Mouse (Mus musculus) heart, postnatal 0 days (tissue): ENCODE measurements at regions not wholly inside any gene's neighbourhood (a gene's known extent, or its start where the extent isn't known, plus 50 kb on each side); places are given as distances from the start of the nearest gene placed in this dataset.

ENCODE experiments used
- ATAC-seq: fragments of 200-750 bp; cut with Nextera tagmentation; 2 replicates; pipeline ENCODE4 v1.8.0; 2017; ENCODE audit warnings: low read depth, moderate number of reproducible peaks, moderate library complexity; ENCODE audit not compliant: insufficient read depth
- DNase-seq: peaks from one replicate; pipeline ENCODE4 v3.0.0-alpha.2; 2016; ENCODE audit warnings: low spot score
- H3K27ac ChIP-seq: fragments of 300-500 bp; sonication (generic); 2 replicates; pipeline ENCODE4 v1.5.1; 2014; ENCODE audit warnings: low read depth, mild to moderate bottlenecking
- H3K27me3 ChIP-seq: fragments of 300-500 bp; sonication (generic); 2 replicates; pipeline ENCODE4 v1.6.1; 2014; ENCODE audit warnings: low read length, mixed read lengths; ENCODE audit not compliant: control insufficient read depth, insufficient read depth
- H3K36me3 ChIP-seq: fragments of 300-500 bp; sonication (generic); replicated peaks from 2 replicates; pipeline ENCODE4 v1.6.1; 2014; ENCODE audit warnings: low read length, mixed read lengths; ENCODE audit not compliant: control insufficient read depth, insufficient read depth
- H3K4me1 ChIP-seq: fragments of 300-500 bp; sonication (generic); 2 replicates; pipeline ENCODE4 v1.6.1; 2014; ENCODE audit warnings: antibody characterized with exemption; ENCODE audit not compliant: control insufficient read depth, insufficient read depth
- H3K4me2 ChIP-seq: fragments of 300-500 bp; sonication (generic); 2 replicates; pipeline ENCODE4 v1.6.1; 2014; ENCODE audit warnings: low read depth, mild to moderate bottlenecking, low read length, moderate library complexity
- H3K4me3 ChIP-seq: fragments of 300-500 bp; sonication (generic); 2 replicates; pipeline ENCODE4 v1.5.1; 2014; ENCODE audit warnings: low read depth, low read length
- H3K9ac ChIP-seq: fragments of 300-500 bp; sonication (generic); replicated peaks from 2 replicates; pipeline ENCODE4 v1.6.1; 2014; ENCODE audit warnings: low read depth, low read length, mixed read lengths
- H3K9me3 ChIP-seq: fragments of 300-500 bp; sonication (generic); replicated peaks from 2 replicates; pipeline ENCODE4 v1.6.1; 2016; ENCODE audit warnings: low read length; ENCODE audit not compliant: control insufficient read depth
- CTCF ChIP-seq: IDR thresholded peaks from 2 replicates; pipeline ENCODE4 v1.5.1; 2016; ENCODE audit warnings: antibody characterized with exemption, control low read depth, low read depth
- EP300 ChIP-seq: IDR thresholded peaks from 2 replicates; pipeline ENCODE4 v1.6.1; 2016; ENCODE audit warnings: antibody characterized with exemption, low read depth
- WGBS: fragments of 180-500 bp; shearing (Covaris S2); extraction: QIAGEN DNeasy Blood & Tissue Kit; methylation state at CpG from one replicate; pipeline ENCODE4 v1.1.7; 2014; 5-methylcytosine and 5-hydroxymethylcytosine counted together

DNA sequence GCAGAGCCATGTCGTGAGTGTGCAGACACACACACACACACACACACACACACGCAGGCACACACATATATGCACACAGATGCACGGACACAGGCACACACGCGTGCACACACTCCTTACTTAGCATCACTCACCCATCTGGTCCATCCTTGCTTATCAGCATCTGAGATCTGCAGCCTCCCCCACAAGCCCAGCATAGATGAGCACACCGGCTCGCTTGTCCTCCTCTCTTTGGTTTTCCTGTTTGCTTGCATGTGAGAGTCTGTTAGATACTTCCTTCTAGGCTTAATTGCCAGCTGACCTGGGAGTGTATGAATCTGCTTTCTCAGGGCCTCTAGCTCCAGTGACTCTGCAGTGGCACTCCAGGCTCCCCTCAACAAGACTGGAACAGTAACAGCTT, 137.8 kb downstream of the Kdr start:
- Histone ChIP-seq H3K27me3 (no peaks in the 10 kb centered on the region), H3K4me1 (no peaks in the 10 kb centered on the region), H3K4me2 (no peak overlapping the region), H3K4me3 (no peak overlapping the region), H3K36me3 (no peaks in the 10 kb centered on the region), H3K27ac (no peak overlapping the region), H3K9ac (no peak overlapping the region), H3K9me3 (no peaks in the 10 kb centered on the region)
- TF ChIP-seq CTCF (no peak), EP300 (no peak)
- no peak for DNase-seq
- no peak for ATAC-seq
- WGBS, result 63% methylated on average over 7 of the region's 7 CpGs

DNA sequence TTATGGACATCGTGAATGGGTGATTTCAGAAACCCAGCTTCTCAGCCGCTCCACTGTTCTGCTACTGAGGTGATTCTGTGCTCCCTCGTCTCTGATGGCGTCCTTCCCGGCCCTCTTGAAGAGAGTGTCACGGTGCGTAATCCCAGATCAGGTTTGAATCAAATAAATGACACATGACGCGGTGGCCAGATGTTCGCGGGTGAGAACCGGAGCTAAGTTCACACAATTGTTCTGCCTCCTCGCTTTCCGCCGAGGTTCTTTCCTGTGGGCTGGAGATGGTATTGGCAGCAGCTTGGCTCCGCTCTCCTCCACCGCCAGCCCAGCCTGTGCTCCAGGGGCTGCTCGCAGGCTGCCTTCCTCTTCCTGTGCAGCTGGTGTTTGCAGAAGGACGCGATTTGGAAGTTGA, 142.7 kb downstream of the Kdr start:
- Histone ChIP-seq H3K27me3 (no peaks in the 10 kb centered on the region), H3K36me3 (no peaks in the 10 kb centered on the region), H3K9ac (no peak overlapping the region), H3K9me3 (no peaks in the 10 kb centered on the region), H3K4me2 (peak overlapping the region; percentile 45), H3K27ac (peak overlapping the region; percentile 72), H3K4me3 (peak overlapping the region; percentile 23), H3K4me1 (no peaks in the 10 kb centered on the region; the same call in 1 of the 2 replicates)
- ATAC-seq (peak; percentile 83), DNase-seq (peak; percentile 50)
- 37% methylated on average over 20 of the region's 20 CpGs for WGBS
- TF ChIP-seq CTCF (no peak), EP300 (peak; percentile 57; the same call in 1 of the 2 replicates)

GRCm38 (mm10) chr5:75834766-75835555, 143.3 kb downstream of the Kdr start:
- Histone ChIP-seq H3K9me3 (no peaks in the 10 kb centered on the region), H3K9ac (no peak overlapping the region), H3K36me3 (no peaks in the 10 kb centered on the region), H3K27ac (peak overlapping the region; percentile 72), H3K4me2 (peak overlapping the region; percentile 45), H3K4me3 (peak overlapping the region; percentile 23), H3K27me3 (no peaks in the 10 kb centered on the region), H3K4me1 (no peaks in the 10 kb centered on the region; the same call in 1 of the 2 replicates)
- DNase-seq (peak; percentile 31), ATAC-seq (peak; percentile 53)
- 44% methylated on average over 17 of the region's 17 CpGs for WGBS
- TF ChIP-seq EP300, result no peak; the same call in 1 of the 2 replicates
- TF ChIP-seq CTCF, result no peak

DNA sequence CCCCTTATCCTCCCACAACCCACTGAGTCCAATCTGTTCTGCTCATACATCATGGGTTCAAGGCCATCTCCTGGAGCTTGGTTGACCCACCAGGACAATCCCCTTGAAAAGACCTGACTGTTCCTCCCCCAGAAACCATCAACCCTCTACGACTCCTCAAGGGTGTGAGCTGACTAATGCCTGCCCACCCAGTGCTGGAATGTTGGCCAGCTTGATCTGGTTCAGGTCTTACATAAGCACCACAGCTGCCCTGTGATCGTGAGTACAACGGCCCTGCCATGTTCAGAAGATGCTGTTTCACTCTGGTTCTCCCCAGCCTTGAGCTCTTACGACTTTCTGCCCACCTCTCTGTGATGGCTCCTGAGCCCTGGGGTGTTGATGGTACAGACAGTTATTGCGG, 145.9 kb downstream of the Kdr start:
- WGBS, result 76% methylated on average over 5 of the region's 5 CpGs

DNA sequence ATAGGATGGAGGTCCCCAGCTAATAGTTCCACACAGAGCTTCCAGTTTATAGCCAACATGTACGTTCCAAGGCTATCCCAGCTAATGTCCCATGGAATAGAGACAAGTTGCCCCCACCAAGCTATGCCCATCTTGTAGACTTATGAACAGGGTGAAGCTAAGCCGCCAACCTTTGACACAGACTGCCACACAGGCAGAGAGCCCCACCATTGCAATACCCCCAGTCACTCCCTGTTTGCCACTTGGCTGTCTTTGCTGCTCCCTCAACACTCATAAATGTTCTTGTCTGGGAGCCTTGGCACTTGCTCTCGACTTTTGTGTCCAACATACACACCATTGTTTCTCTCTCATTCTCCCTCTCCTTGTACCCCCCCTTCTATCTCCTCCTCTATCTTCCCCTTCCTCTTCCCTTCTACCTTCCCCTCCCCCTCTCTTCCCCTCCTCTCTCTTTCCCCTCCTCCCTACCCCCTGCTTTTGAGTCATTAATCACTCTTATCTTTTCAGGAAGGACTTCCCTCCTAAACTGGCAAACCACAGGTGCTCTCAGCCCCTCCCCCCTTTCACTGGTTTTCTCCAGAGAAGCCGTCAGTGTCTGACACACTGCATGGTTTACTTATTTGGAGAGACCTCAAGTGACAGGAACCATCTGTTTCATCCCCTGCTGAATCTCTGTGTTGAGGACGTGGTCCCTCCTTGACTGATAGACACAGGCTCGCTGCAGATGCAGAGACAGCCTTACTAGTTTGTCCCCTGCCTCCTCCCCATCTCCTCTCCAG, 148.2 kb downstream of the Kdr start:
- ATAC-seq (no peak), DNase-seq (peak; percentile 53)
- H3K36me3 ChIP-seq, result no peaks in the 10 kb centered on the region
- no peak overlapping the region for H3K9ac ChIP-seq
- no peaks in the 10 kb centered on the region for H3K27me3 ChIP-seq
- no peak overlapping the region for H3K4me3 ChIP-seq
- 0 out of 2 replicates have a peak overlapping the region, but pooled peaks have one; percentile 17 for H3K27ac ChIP-seq
- no peaks in the 10 kb centered on the region for H3K9me3 ChIP-seq
- WGBS, result 41% methylated on average over 6 of the region's 6 CpGs
- no peak for TF ChIP-seq CTCF
- TF ChIP-seq EP300, result no peak
- H3K4me2 ChIP-seq, result no peak overlapping the region
- H3K4me1 ChIP-seq, result peaks cover 6% of the 10 kb centered on the region; the same call in 1 of the 2 replicates

More for the DNA sequence above, 145.9 kb downstream of the Kdr start:
- H3K27ac ChIP-seq, result no peak overlapping the region
- no peak for TF ChIP-seq EP300
- H3K4me3 ChIP-seq, result no peak overlapping the region
- no peaks in the 10 kb centered on the region for H3K27me3 ChIP-seq
- no peak for ATAC-seq
- no peak for DNase-seq
- H3K36me3 ChIP-seq, result no peaks in the 10 kb centered on the region
- H3K9me3 ChIP-seq, result no peaks in the 10 kb centered on the region
- H3K4me1 ChIP-seq, result no peaks in the 10 kb centered on the region; the same call in 1 of the 2 replicates
- H3K9ac ChIP-seq, result no peak overlapping the region
- no peak overlapping the region for H3K4me2 ChIP-seq
